Mouse (Mus musculus): ENCODE data around the gene Dennd5b. TPM values are rescaled to one million over a fixed set of nuclear protein-coding genes. Genes with fewer than 3 reads are reported as not detected.
"Not testable (repeated sequence)": the region's sequence is repeated elsewhere in the genome, so short reads cannot be mapped to it uniquely, and the experiment has no call there.

Dennd5b gene
- polyA plus RNA-seq, 1 experiment from 2014 or later, result 4.6 TPM

DNA sequence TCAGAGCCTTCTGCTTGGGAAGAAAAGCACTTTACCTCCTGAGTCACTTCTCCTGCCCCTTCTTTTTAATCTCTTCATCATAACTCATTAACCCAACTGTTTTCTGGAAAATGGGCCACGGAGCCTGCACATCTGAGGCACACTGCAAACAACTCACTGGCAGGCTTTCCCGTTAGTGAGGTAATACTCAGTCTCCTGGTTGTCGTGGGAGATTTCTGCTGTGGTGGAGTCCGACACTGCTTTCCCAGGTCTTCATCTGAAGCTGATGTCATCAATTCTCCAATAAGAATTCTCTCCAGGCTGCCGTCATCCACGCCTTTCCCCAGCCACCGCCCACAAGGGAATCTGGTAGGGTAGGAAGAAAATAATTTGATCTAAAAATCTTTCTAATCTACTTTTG, 96.5 kb downstream of the Dennd5b start:
- no peak for ATAC-seq (replicated peaks; ENCODE audit: low FRiP score, low read depth)
- Histone ChIP-seq H3K27me3 (ENCODE audit: insufficient read depth, low read length) (no peaks in the 10 kb centered on the region), H3K4me2 (ENCODE audit: low read length) (no peak overlapping the region), H3K9ac (ENCODE audit: low read depth, low read length) (no peak overlapping the region), H3K9me3 (replicated peaks; ENCODE audit: low read length) (no peaks in the 10 kb centered on the region), H3K4me1 (replicated peaks; ENCODE audit: insufficient read depth, low read length) (no peaks in the 10 kb centered on the region), H3K4me3 (replicated peaks; ENCODE audit: low read depth, low read length) (no peak overlapping the region), H3K36me3 (ENCODE audit: insufficient read depth, low read length) (peaks cover 33% of the 10 kb centered on the region), H3K27ac (no peak overlapping the region)
- WGBS, result 91% methylated on average over 7 of the region's 7 CpGs
- no peak for TF ChIP-seq CTCF (IDR thresholded peaks at IDR 0.05; ENCODE audit: low read depth)
- DNase-seq (ENCODE audit: low spot score), result no peak

- no peak overlapping the region for H3K27ac ChIP-seq
- no peak overlapping the region for H3K4me2 ChIP-seq (ENCODE audit: low read length)
- H3K9ac ChIP-seq (ENCODE audit: low read depth, low read length), result no peak overlapping the region
- peaks cover 7% of the 10 kb centered on the region for H3K36me3 ChIP-seq (ENCODE audit: insufficient read depth, low read length)
- DNase-seq (ENCODE audit: low spot score), result no peak
- no peaks in the 10 kb centered on the region for H3K27me3 ChIP-seq (ENCODE audit: insufficient read depth, low read length)
- H3K4me1 ChIP-seq (replicated peaks; ENCODE audit: insufficient read depth, low read length), result no peaks in the 10 kb centered on the region
- TF ChIP-seq CTCF (IDR thresholded peaks at IDR 0.05; ENCODE audit: low read depth), result peak; percentile 12; the same call in 1 of the 2 replicates
- H3K4me3 ChIP-seq (replicated peaks; ENCODE audit: low read depth, low read length), result no peak overlapping the region
- no peaks in the 10 kb centered on the region for H3K9me3 ChIP-seq (replicated peaks; ENCODE audit: low read length)
- WGBS, result 75% methylated on average over 5 of the region's 5 CpGs
- peak; percentile 61 for ATAC-seq (replicated peaks; ENCODE audit: low FRiP score, low read depth)
Measured at GRCm38 (mm10) chr6:148994327-148994999, 107.0 kb downstream of the Dennd5b start.

DNA sequence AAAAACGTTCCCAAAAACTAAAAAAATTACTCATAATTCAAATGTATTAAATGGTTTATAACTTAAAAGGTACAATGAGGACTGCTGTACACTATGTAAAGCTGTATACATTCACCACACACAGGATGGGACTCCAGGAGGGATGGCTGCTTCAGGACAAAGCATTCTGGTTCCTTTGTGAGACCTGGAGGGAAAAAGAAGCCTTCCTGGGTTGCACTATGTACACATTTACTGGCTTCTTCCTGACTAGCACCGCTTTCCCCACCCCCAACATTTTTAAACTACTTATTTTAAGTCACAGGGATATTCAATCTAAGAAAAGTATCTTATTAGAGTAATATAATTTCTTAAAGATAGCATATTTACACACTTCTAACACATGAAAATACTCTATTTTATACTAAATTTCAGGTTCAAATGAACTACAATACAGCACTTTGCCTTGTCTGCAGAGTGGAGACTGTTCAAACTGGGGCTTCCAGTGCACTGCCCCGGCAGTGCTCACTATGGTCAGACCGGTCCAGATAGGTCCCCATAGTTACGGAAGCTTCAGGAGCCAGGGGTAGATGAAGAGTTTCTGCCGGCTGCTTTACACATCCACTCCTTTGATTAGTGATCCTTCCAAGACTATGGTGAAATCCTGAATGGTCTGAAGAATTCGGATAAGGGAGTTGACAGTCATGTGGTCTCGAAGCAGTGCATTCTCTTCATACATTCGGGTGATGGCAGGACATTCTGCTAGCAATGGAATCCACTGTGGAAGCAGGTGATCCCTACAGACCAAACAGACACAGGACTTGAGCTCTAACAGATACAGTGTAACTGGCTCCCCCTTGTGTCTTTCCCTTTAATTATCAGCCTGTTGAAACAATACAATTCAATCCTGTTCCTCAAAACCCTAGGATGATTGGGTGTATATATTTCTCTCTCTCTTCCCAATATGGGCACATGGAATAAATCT, 108.1 kb downstream of the Dennd5b start:
- Histone ChIP-seq H3K9ac (ENCODE audit: low read depth, low read length) (no peak overlapping the region), H3K4me3 (replicated peaks; ENCODE audit: low read depth, low read length) (no peak overlapping the region), H3K4me1 (replicated peaks; ENCODE audit: insufficient read depth, low read length) (no peaks in the 10 kb centered on the region), H3K4me2 (ENCODE audit: low read length) (no peak overlapping the region), H3K27me3 (ENCODE audit: insufficient read depth, low read length) (no peaks in the 10 kb centered on the region), H3K27ac (no peak overlapping the region), H3K36me3 (ENCODE audit: insufficient read depth, low read length) (peaks cover 6% of the 10 kb centered on the region), H3K9me3 (replicated peaks; ENCODE audit: low read length) (no peaks in the 10 kb centered on the region)
- ATAC-seq (replicated peaks; ENCODE audit: low FRiP score, low read depth) (0 out of 2 replicates have a peak, but pooled peaks have one; percentile 40), DNase-seq (ENCODE audit: low spot score) (peak; percentile 86)
- TF ChIP-seq CTCF (IDR thresholded peaks at IDR 0.05; ENCODE audit: low read depth), result peak; percentile 72
- WGBS, result 39% methylated on average over 9 of the region's 9 CpGs

DNA sequence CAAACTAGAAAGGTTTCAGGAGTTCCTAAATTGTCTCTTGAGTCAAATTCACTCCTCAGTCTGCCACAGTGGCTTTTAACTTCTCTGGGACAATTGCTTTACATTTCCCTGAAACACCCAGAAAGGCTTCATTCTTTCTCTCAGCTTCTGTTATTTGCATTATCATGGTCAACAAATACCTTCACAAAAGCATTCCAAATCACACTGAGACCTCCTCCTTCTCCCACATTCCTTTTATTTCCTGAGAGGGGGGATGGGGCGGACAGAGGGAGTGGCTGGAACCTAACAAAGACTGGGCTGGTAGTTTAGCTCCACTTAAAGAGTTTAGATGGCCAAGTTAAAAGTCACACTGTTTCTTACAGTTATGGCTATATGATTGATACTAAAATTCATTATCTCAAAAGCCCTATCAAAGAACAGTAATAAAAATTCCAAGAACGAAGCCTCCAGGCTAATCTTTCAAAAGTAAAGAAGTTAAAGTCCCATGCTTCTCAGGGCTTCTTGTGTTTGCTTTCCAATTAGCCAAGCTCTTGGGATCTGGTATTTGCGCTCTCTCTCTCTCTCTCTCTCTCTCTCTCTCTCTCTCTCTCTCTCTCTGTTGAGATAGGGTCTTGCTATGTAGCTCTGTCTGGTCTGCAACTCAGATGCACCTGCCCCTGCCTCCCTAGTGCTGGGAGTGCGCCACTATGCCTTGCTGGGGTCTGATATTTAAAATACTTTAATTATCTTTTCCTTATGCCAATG, 108.9 kb downstream of the Dennd5b start:
- Histone ChIP-seq H3K9me3 (replicated peaks; ENCODE audit: low read length) (no peaks in the 10 kb centered on the region), H3K9ac (ENCODE audit: low read depth, low read length) (no peak overlapping the region), H3K27ac (no peak overlapping the region), H3K27me3 (ENCODE audit: insufficient read depth, low read length) (no peaks in the 10 kb centered on the region), H3K4me1 (replicated peaks; ENCODE audit: insufficient read depth, low read length) (no peaks in the 10 kb centered on the region), H3K4me2 (ENCODE audit: low read length) (no peak overlapping the region), H3K36me3 (ENCODE audit: insufficient read depth, low read length) (no peaks in the 10 kb centered on the region; the same call in 1 of the 2 replicates), H3K4me3 (replicated peaks; ENCODE audit: low read depth, low read length) (no peak overlapping the region)
- DNase-seq (ENCODE audit: low spot score) (no peak), ATAC-seq (replicated peaks; ENCODE audit: low FRiP score, low read depth) (no peak)
- 61% methylated on average over 4 of the region's 4 CpGs for WGBS
- no peak for TF ChIP-seq CTCF (IDR thresholded peaks at IDR 0.05; ENCODE audit: low read depth)

GRCm38 (mm10) chr6:148991660-148992372, 109.7 kb downstream of the Dennd5b start:
- Histone ChIP-seq H3K4me3 (replicated peaks; ENCODE audit: low read depth, low read length) (no peak overlapping the region), H3K4me2 (ENCODE audit: low read length) (no peak overlapping the region), H3K36me3 (ENCODE audit: insufficient read depth, low read length) (no peaks in the 10 kb centered on the region), H3K27ac (no peak overlapping the region), H3K9me3 (replicated peaks; ENCODE audit: low read length) (no peaks in the 10 kb centered on the region), H3K9ac (ENCODE audit: low read depth, low read length) (no peak overlapping the region), H3K27me3 (ENCODE audit: insufficient read depth, low read length) (no peaks in the 10 kb centered on the region), H3K4me1 (replicated peaks; ENCODE audit: insufficient read depth, low read length) (no peaks in the 10 kb centered on the region)
- TF ChIP-seq CTCF (IDR thresholded peaks at IDR 0.05; ENCODE audit: low read depth), result no peak
- WGBS, result 52% methylated on average over 6 of the region's 6 CpGs
- no peak for ATAC-seq (replicated peaks; ENCODE audit: low FRiP score, low read depth)
- no peak for DNase-seq (ENCODE audit: low spot score)

DNA sequence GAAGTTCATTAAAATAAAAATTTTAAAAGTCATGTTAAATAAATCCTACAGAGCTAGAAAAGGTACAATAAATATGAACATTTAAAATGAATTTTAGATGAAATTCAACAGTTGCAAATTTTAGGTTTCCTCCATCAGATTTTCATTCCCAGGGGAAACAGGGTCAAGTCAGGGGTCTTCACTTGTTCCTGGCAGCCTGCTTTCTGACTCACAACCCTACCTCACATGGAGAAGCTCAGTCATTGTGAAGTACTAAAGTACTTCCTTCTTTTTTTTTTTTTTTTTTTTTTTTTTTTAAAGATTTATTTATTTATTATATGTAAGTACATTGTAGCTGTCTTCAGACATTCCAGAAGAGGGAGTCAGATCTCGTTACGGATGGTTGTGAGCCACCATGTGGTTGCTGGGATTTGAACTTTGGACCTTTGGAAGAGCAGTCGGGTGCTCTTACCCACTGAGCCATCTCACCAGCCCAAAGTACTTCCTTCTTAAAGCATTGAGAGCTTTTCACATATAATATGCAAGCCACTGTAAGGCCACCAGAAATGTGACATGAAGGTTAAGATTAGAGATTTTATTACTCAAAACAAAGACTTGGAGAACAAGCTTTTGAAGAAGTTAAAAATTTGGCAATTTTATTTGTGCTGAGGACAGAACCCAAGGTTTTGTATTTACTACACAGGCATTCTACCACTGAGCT, 111.5 kb downstream of the Dennd5b start:
- ATAC-seq (replicated peaks; ENCODE audit: low FRiP score, low read depth); H3K27me3 ChIP-seq (ENCODE audit: insufficient read depth, low read length); H3K9me3 ChIP-seq (replicated peaks; ENCODE audit: low read length); DNase-seq (ENCODE audit: low spot score); H3K4me1 ChIP-seq (replicated peaks; ENCODE audit: insufficient read depth, low read length); H3K27ac ChIP-seq; H3K36me3 ChIP-seq (ENCODE audit: insufficient read depth, low read length); H3K9ac ChIP-seq (ENCODE audit: low read depth, low read length); H3K4me2 ChIP-seq (ENCODE audit: low read length); H3K4me3 ChIP-seq (replicated peaks; ENCODE audit: low read depth, low read length): not testable (repeated sequence)
- WGBS, result 80% methylated on average over 1 of the region's 3 CpGs

All from kidney, postnatal 0 days (tissue).